Mouse (Mus musculus): Measurements from ENCODE around the gene Ucp3. TPM values are rescaled to one million over a fixed set of nuclear protein-coding genes. Genes with fewer than 3 reads are reported as not detected.
"Not testable (repeated sequence)": the region's sequence is repeated elsewhere in the genome, so short reads cannot be mapped to it uniquely, and the experiment has no call there.

Gene Ucp3
- polyA plus RNA-seq, 1 experiment from 2014 or later, result 0.08 TPM

DNA sequence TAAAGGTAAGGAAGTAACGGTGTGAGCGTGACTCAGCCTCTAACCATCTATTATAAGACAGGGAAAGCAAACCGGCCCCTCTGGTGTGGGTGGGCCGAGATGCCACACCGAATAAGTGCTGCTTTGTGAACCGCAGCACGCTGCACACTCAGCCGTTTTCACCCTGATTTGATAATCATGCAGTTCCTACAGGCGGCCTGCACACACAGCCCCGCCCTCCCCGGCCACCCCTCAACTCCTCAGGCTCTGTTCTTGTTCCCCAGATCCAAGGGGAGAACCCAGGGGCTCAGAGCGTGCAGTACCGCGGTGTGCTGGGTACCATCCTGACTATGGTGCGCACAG is 7.0 kb downstream of the Ucp3 start:
- no peak for ATAC-seq (ENCODE audit: low read depth)
- H3K9me3 ChIP-seq (replicated peaks; ENCODE audit: control insufficient read depth, low read length), result no peaks in the 10 kb centered on the region
- 57% methylated on average over 15 of the region's 15 CpGs for WGBS (ENCODE audit: insufficient replicate concordance)

DNA sequence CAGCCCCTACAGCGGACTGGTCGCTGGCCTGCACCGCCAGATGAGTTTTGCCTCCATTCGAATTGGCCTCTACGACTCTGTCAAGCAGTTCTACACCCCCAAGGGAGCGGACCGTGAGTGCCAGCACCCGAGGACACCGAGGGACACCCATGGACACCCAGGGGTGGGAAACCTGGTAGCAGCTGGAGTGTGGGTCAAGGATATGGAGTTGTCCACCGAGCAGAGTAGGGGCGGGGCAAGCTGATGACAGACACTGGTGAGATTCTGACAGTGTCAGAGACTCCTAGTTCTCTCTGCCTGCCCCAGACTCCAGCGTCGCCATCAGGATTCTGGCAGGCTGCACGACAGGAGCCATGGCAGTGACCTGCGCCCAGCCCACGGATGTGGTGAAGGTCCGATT is 7.4 kb downstream of the Ucp3 start:
- Histone ChIP-seq H3K36me3 (ENCODE audit: control insufficient read depth, insufficient read depth) (no peaks in the 10 kb centered on the region), H3K4me2 (ENCODE audit: low read depth, low read length) (no peak overlapping the region), H3K4me3 (ENCODE audit: low read depth, low read length) (no peak overlapping the region), H3K27ac (ENCODE audit: low read length) (no peak overlapping the region), H3K4me1 (ENCODE audit: control insufficient read depth, low read depth, low read length) (peaks cover 12% of the 10 kb centered on the region), H3K27me3 (ENCODE audit: control insufficient read depth, insufficient read depth, low read depth, low read length) (no peaks in the 10 kb centered on the region), H3K9me3 (replicated peaks; ENCODE audit: control insufficient read depth, low read length) (no peaks in the 10 kb centered on the region), H3K9ac (ENCODE audit: low read depth, low read length) (no peak overlapping the region)
- ATAC-seq (ENCODE audit: low read depth), result no peak
- 79% methylated on average over 17 of the region's 17 CpGs for WGBS (ENCODE audit: insufficient replicate concordance)

More for the DNA sequence above, 7.0 kb downstream of the Ucp3 start:
- Histone ChIP-seq H3K4me2 (ENCODE audit: low read depth, low read length) (no peak overlapping the region), H3K27ac (ENCODE audit: low read length) (no peak overlapping the region), H3K36me3 (ENCODE audit: control insufficient read depth, insufficient read depth) (no peaks in the 10 kb centered on the region), H3K4me3 (ENCODE audit: low read depth, low read length) (no peak overlapping the region), H3K4me1 (ENCODE audit: control insufficient read depth, low read depth, low read length) (peaks cover 12% of the 10 kb centered on the region), H3K9ac (ENCODE audit: low read depth, low read length) (no peak overlapping the region), H3K27me3 (ENCODE audit: control insufficient read depth, insufficient read depth, low read depth, low read length) (no peaks in the 10 kb centered on the region)

DNA sequence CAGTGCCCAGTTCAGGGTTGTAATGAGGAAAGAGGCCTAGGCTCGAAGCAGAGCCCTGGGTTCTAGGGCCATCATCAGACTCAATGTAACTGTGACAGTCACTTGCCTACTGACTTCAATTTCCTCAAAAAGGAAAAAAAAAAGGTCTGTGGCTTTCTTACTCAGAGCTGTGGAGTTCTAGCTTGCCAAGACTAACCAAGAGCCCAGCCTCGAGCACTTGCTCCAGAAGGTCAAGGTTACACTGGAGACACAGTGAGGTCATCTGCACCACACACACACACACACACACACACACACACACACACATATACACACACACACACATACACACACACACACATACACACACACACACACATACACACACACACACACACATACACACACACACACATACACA is 9.3 kb downstream of the Ucp3 start:
- H3K27ac ChIP-seq (ENCODE audit: low read length); H3K27me3 ChIP-seq (ENCODE audit: control insufficient read depth, insufficient read depth, low read depth, low read length); H3K9ac ChIP-seq (ENCODE audit: low read depth, low read length); H3K36me3 ChIP-seq (ENCODE audit: control insufficient read depth, insufficient read depth); ATAC-seq (ENCODE audit: low read depth); H3K4me2 ChIP-seq (ENCODE audit: low read depth, low read length); H3K9me3 ChIP-seq (replicated peaks; ENCODE audit: control insufficient read depth, low read length); H3K4me3 ChIP-seq (ENCODE audit: low read depth, low read length): not testable (repeated sequence)
- H3K4me1 ChIP-seq (ENCODE audit: control insufficient read depth, low read depth, low read length), result peaks cover 12% of the 10 kb centered on the region
- WGBS (ENCODE audit: insufficient replicate concordance), result 63% methylated on average over 2 of the region's 2 CpGs

DNA sequence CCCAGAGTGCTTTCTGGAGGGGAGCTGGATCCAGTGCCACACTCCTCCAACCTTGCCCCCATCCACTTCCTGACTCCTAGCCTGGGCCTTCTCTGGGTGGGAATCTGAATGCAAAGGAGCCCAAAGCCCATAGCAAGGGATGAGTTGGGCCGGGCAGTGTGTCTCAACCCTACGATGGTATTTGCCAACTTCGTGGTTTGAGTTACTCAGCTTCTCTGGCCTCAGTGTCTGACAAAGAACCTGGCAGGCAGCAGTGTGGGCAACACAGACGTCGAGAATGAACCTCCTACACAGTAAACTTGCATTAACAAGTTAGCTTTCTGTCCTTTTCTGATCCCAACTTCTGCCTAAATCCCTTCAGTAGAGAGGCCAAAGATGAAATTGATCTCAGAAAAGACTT is 11.7 kb downstream of the Ucp3 start:
- H3K4me3 ChIP-seq (ENCODE audit: low read depth, low read length), result no peak overlapping the region
- no peak overlapping the region for H3K4me2 ChIP-seq (ENCODE audit: low read depth, low read length)
- H3K4me1 ChIP-seq (ENCODE audit: control insufficient read depth, low read depth, low read length), result peaks cover 11% of the 10 kb centered on the region
- no peaks in the 10 kb centered on the region for H3K36me3 ChIP-seq (ENCODE audit: control insufficient read depth, insufficient read depth)
- H3K27ac ChIP-seq (ENCODE audit: low read length), result no peak overlapping the region
- no peak overlapping the region for H3K9ac ChIP-seq (ENCODE audit: low read depth, low read length)
- ATAC-seq (ENCODE audit: low read depth), result 0 out of 2 replicates have a peak, but pooled peaks have one; percentile 2
- 76% methylated on average over 5 of the region's 5 CpGs for WGBS (ENCODE audit: insufficient replicate concordance)
- H3K27me3 ChIP-seq (ENCODE audit: control insufficient read depth, insufficient read depth, low read depth, low read length), result no peaks in the 10 kb centered on the region
- no peaks in the 10 kb centered on the region for H3K9me3 ChIP-seq (replicated peaks; ENCODE audit: control insufficient read depth, low read length)

DNA sequence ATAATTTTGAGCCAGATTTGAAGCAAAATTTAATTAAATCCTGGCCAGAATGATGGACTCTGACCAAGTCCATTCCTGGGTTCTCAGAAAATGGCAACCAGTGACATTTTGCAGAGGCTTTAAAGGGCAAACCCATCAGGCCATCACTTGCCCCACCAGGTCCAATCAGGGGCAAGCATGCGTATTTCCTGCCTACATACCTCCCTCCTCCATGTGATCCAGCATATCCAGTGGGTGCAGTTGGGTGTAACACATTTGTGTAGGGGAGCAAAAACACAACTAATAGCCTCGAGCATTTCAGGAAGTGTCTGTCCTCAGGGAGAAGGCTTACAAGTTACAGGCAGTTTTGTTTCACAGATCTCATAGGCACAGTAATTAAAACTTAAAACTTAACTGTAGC is 14.5 kb downstream of the Ucp3 start:
- 52% methylated on average over 2 of the region's 2 CpGs for WGBS (ENCODE audit: insufficient replicate concordance)

DNA sequence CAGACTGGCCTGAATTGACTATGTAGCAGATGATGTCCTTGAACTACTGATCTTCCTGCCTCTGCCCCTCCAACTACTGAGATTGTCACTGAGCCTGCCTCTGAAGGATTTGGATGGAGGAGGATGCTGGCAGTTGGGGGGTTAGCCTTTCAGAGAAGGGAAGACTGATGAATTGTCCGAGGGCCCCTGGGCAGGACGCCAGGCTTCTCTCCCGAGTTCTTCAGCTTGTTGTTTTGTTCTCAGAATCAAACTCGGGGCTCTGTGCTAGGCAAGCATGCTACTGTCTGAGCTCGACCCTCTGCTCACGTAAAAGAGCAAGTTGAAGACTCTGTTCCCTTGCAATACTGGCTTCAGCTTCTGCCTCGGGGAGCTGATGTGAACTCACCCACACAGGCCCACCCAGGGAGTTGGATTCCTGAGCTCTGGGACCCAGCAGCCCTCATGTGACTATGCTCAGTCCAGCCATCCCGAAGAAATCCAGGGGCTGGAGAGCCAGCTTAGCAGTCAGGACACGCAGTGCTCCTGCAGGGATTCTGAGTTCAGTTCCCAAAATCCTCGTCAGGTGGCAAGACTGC is 15.8 kb downstream of the Ucp3 start:
- no peak overlapping the region for H3K27ac ChIP-seq (ENCODE audit: low read length)
- WGBS (ENCODE audit: insufficient replicate concordance), result 58% methylated on average over 10 of the region's 10 CpGs
- no peak for ATAC-seq (ENCODE audit: low read depth)
- no peaks in the 10 kb centered on the region for H3K9me3 ChIP-seq (replicated peaks; ENCODE audit: control insufficient read depth, low read length)
- peaks cover 16% of the 10 kb centered on the region for H3K4me1 ChIP-seq (ENCODE audit: control insufficient read depth, low read depth, low read length)
- no peaks in the 10 kb centered on the region for H3K36me3 ChIP-seq (ENCODE audit: control insufficient read depth, insufficient read depth)
- no peak overlapping the region for H3K4me2 ChIP-seq (ENCODE audit: low read depth, low read length)
- H3K9ac ChIP-seq (ENCODE audit: low read depth, low read length), result no peak overlapping the region
- H3K27me3 ChIP-seq (ENCODE audit: control insufficient read depth, insufficient read depth, low read depth, low read length), result no peaks in the 10 kb centered on the region
- H3K4me3 ChIP-seq (ENCODE audit: low read depth, low read length), result no peak overlapping the region

More for the DNA sequence above, 14.5 kb downstream of the Ucp3 start:
- no peak for ATAC-seq (ENCODE audit: low read depth)
- no peak overlapping the region for H3K4me3 ChIP-seq (ENCODE audit: low read depth, low read length)
- no peaks in the 10 kb centered on the region for H3K36me3 ChIP-seq (ENCODE audit: control insufficient read depth, insufficient read depth)
- H3K9me3 ChIP-seq (replicated peaks; ENCODE audit: control insufficient read depth, low read length), result no peaks in the 10 kb centered on the region
- H3K4me2 ChIP-seq (ENCODE audit: low read depth, low read length), result no peak overlapping the region
- no peak overlapping the region for H3K9ac ChIP-seq (ENCODE audit: low read depth, low read length)
- peaks cover 14% of the 10 kb centered on the region for H3K4me1 ChIP-seq (ENCODE audit: control insufficient read depth, low read depth, low read length)
- no peak overlapping the region for H3K27ac ChIP-seq (ENCODE audit: low read length)
- H3K27me3 ChIP-seq (ENCODE audit: control insufficient read depth, insufficient read depth, low read depth, low read length), result no peaks in the 10 kb centered on the region

DNA sequence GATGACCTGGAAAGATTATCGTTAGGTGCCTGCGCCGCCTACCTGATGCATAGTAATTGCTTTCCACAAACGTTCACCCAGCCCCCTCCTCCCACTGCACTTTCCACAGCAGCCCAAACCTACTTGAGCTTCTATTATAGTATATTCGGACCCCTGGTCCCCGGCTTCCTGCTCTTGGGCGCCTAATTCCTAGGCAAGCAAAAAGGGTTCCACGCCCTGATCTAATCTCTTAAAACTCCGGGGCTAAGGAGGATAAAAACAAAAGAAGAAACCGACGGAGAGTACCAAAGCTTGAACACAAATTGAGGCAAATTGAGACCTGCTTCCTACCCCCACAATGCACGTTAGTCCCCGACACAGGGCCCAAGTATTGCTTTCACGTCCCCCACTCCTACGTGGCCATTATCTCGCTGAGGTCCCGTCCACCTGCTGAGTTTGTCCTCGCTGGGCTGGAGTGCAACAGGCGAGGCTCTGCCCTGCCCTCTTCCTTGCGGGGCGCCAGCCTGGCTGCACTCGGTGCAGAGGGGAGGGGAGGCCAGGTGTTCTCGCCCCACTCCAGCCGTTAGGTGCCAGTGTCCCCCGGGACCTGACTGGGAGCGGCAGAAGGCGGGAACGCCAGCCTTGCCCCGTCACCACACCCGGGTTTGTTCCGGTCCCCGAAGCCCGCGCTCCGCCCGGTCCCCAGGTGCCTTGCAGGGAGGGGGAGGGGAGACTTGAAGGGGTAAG is 19.8 kb downstream of the Ucp3 start:
- 1% methylated on average over 36 of the region's 36 CpGs for WGBS (ENCODE audit: insufficient replicate concordance)
- no peaks in the 10 kb centered on the region for H3K9me3 ChIP-seq (replicated peaks; ENCODE audit: control insufficient read depth, low read length)
- peak overlapping the region; percentile 92 for H3K4me3 ChIP-seq (ENCODE audit: low read depth, low read length)
- peaks cover 29% of the 10 kb centered on the region for H3K36me3 ChIP-seq (ENCODE audit: control insufficient read depth, insufficient read depth)
- peak overlapping the region; percentile 93 for H3K27ac ChIP-seq (ENCODE audit: low read length)
- peak overlapping the region; percentile 77 for H3K4me2 ChIP-seq (ENCODE audit: low read depth, low read length)
- peak; percentile 68 for ATAC-seq (ENCODE audit: low read depth)
- peak overlapping the region; percentile 97 for H3K9ac ChIP-seq (ENCODE audit: low read depth, low read length)
- no peaks in the 10 kb centered on the region for H3K27me3 ChIP-seq (ENCODE audit: control insufficient read depth, insufficient read depth, low read depth, low read length)
- peaks cover 34% of the 10 kb centered on the region for H3K4me1 ChIP-seq (ENCODE audit: control insufficient read depth, low read depth, low read length)

DNA sequence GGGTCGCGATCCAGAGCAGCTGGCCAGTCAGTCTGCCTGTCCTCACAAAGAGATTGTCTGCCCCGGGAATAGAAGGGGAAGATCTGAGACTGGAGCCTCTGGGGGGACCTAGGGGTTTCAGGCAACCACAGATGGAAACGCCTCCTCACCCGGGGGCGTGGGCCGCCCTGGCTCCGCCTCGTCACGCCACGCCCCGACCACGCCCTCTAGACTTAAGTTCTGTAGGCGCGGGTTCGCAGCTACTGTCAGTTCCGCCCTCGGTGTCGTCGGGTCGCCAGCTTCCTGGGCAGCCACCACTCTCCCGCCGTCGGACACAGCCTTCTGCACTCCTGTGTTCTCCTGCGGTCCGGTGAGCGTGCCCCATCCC is 20.3 kb downstream of the Ucp3 start, which contains the start of gene Ucp2:
Ucp2 (plus strand) TSS at position 221 of the 367 bp plus-strand sequence.
- peaks cover 35% of the 10 kb centered on the region for H3K36me3 ChIP-seq (ENCODE audit: control insufficient read depth, insufficient read depth)
- H3K27me3 ChIP-seq (ENCODE audit: control insufficient read depth, insufficient read depth, low read depth, low read length), result no peaks in the 10 kb centered on the region
- WGBS (ENCODE audit: insufficient replicate concordance), result under 1% methylated on average over 27 of the region's 27 CpGs
- H3K4me2 ChIP-seq (ENCODE audit: low read depth, low read length), result peak within 1 kb of the TSS; percentile 77
- peak within 1 kb of the TSS; percentile 97 for H3K9ac ChIP-seq (ENCODE audit: low read depth, low read length)
- H3K4me3 ChIP-seq (ENCODE audit: low read depth, low read length), result peak within 1 kb of the TSS; percentile 92
- peak within 1 kb of the TSS; percentile 93 for H3K27ac ChIP-seq (ENCODE audit: low read length)
- peaks cover 39% of the 10 kb centered on the region for H3K4me1 ChIP-seq (ENCODE audit: control insufficient read depth, low read depth, low read length)
- no peaks in the 10 kb centered on the region for H3K9me3 ChIP-seq (replicated peaks; ENCODE audit: control insufficient read depth, low read length)
- peak; percentile 88 for ATAC-seq (ENCODE audit: low read depth)
